Mouse (Mus musculus) cerebellum, postnatal 25 days (tissue): ENCODE results near the gene Atxn1.

ENCODE experiments used
- DNase-seq, 2 experiments: peaks; one replicate each; pipeline ENCODE4 v3.0.0; 2021; ENCODE audit warnings: mixed read lengths in 2 of 2

The Atxn1 gene

GRCm38 (mm10) chr13:45962776-45963175 lies 2.0 kb downstream of the Atxn1 start:
- DNase-seq, result no peak

GRCm38 (mm10) chr13:45961871-45962630 lies 2.8 kb downstream of the Atxn1 start:
- DNase-seq, result peak in 1 of 2 experiments; percentile 27

- no peak for DNase-seq
These were observed 4.4 kb downstream of the Atxn1 start for GRCm38 (mm10) chr13:45960311-45960965.

- DNase-seq, result no peak
These were observed 6.5 kb downstream of the Atxn1 start for GRCm38 (mm10) chr13:45958306-45958705.

GRCm38 (mm10) chr13:45957629-45958028 lies 7.2 kb downstream of the Atxn1 start:
- no peak for DNase-seq

- no peak for DNase-seq
These were observed 8.5 kb downstream of the Atxn1 start for GRCm38 (mm10) chr13:45956287-45956686.

- DNase-seq, result no peak
These were observed 9.3 kb downstream of the Atxn1 start for GRCm38 (mm10) chr13:45955370-45956055.

- no peak for DNase-seq
These were observed 11.7 kb downstream of the Atxn1 start for GRCm38 (mm10) chr13:45953098-45953497.

- DNase-seq, result no peak
These were observed 13.7 kb downstream of the Atxn1 start for GRCm38 (mm10) chr13:45951071-45951645.

GRCm38 (mm10) chr13:45950355-45950861 lies 14.4 kb downstream of the Atxn1 start:
- no peak for DNase-seq

- no peak for DNase-seq
These were observed 18.7 kb downstream of the Atxn1 start for GRCm38 (mm10) chr13:45946136-45946535.

GRCm38 (mm10) chr13:45942337-45942736 lies 22.5 kb downstream of the Atxn1 start:
- no peak for DNase-seq

GRCm38 (mm10) chr13:45940714-45941113 lies 24.1 kb downstream of the Atxn1 start:
- peak in 1 of 2 experiments; percentile 29 for DNase-seq

GRCm38 (mm10) chr13:45939561-45939960 lies 25.2 kb downstream of the Atxn1 start:
- DNase-seq, result no peak

- DNase-seq, result no peak
These were observed 26.7 kb downstream of the Atxn1 start for GRCm38 (mm10) chr13:45938083-45938482.

GRCm38 (mm10) chr13:45936765-45937164 lies 28.0 kb downstream of the Atxn1 start:
- DNase-seq, result no peak

- DNase-seq, result no peak
These were observed 29.0 kb downstream of the Atxn1 start for GRCm38 (mm10) chr13:45935798-45936197.

- no peak for DNase-seq
These were observed 30.0 kb downstream of the Atxn1 start for GRCm38 (mm10) chr13:45934841-45935240.

GRCm38 (mm10) chr13:45934085-45934484 lies 30.7 kb downstream of the Atxn1 start:
- DNase-seq, result no peak

- no peak for DNase-seq
These were observed 32.3 kb downstream of the Atxn1 start for GRCm38 (mm10) chr13:45932491-45932921.

GRCm38 (mm10) chr13:45931891-45932290 lies 32.9 kb downstream of the Atxn1 start:
- DNase-seq, result peak in 1 of 2 experiments; percentile 45

- DNase-seq, result no peak
These were observed 33.6 kb downstream of the Atxn1 start for GRCm38 (mm10) chr13:45931215-45931614.

GRCm38 (mm10) chr13:45929744-45930143 lies 35.1 kb downstream of the Atxn1 start:
- DNase-seq, result no peak
